Mouse (Mus musculus): ENCODE data around the gene Gm49366.
"Not testable (repeated sequence)": the region's sequence is repeated elsewhere in the genome, so short reads cannot be mapped to it uniquely, and the experiment has no call there.

The Gm49366 gene

GRCm38 (mm10) chr12:84032854-84033253 lies 5.9 kb upstream of the Gm49366 start:
- no peak for DNase-seq (ENCODE audit: low spot score)

DNA sequence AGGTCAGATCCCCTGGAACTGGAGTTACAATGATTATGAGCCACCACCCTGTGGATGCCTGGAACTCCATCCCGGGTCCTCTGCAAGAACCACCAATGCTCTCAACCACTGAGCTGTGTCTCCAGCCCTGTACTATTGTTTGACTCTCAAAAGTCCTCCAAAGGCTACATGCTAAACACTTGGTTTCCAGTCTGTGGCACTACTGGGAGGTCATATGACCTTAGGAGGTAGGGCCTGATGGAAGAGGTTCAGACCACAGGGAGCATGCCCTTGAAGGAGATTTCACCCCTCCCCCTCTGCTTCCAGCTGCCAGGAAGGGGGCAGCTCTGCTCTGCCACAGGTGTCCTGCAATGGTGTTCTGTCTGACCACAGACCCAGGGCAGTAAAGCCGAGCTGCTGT lies 5.4 kb upstream of the Gm49366 start:
- DNase-seq (ENCODE audit: low spot score), result not testable (repeated sequence)

DNA sequence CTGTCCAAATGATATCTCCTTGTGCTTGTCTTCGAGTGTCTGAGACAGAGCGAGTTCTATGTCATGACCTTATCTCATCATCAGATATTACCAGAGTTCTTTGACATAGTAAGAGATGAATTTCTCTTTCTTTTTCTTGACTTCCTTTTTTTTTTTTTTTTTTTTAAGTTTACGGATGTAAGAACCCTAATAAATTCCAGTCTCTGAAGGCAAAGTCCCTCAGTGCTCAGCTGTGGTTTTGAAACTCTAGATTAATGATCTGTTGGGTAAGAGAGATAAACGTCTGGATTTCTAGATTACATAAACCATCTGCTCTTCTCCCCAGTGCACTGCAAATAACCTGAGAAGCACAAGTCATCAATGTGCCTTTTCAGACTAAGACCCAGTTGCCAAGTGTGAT lies 4.6 kb upstream of the Gm49366 start:
- DNase-seq (ENCODE audit: low spot score), result no peak

- DNase-seq (ENCODE audit: low spot score), result not testable (repeated sequence)
Measured at GRCm38 (mm10) chr12:84038241-84038640, 494 bp upstream of the Gm49366 start, which contains the start of gene Acot4. Gene Acot4 (plus strand): TSS chr12:84038379.

DNA sequence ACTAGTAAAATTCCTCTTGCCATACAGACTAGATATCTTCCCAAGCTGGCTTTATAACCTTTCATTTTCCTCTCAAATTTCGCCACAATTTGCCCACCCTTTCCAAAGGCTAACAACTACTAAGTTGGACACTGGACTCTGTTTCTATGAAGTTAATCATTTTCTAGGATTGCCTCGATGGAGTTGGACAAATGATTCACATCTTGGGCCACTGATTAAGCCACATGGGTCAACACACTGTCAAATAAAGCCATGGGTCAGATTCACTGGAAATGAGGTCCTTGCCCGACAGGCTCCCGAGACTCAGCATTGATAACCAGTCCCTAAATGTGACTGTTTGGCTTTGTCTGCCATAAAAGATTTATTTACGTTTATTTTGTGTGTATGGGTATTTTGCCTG lies 3.5 kb downstream of the Gm49366 start:
- DNase-seq (ENCODE audit: low spot score), result no peak

GRCm38 (mm10) chr12:84044045-84044444 lies 5.3 kb downstream of the Gm49366 start:
- DNase-seq (ENCODE audit: low spot score), result no peak

DNA sequence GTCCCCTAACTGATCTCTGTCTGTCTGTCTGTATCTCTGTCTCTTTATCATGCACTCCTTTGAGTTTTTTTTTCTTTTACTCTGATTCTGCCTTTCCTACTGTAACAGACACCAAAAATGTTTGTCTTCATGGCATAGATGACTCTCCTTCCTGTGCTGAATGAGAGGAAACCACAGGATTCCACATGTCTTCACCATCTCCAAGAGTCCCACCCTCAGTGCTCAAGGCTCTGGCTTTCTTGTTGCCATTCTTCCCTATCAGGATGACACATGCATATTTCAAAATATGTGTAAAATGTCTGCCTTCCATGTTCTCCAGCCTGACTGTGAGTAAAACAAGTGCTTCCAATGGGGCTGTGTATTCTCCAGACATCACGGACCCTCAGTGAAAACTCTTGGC lies 8.2 kb downstream of the Gm49366 start:
- no peak for DNase-seq (ENCODE audit: low spot score)

DNA sequence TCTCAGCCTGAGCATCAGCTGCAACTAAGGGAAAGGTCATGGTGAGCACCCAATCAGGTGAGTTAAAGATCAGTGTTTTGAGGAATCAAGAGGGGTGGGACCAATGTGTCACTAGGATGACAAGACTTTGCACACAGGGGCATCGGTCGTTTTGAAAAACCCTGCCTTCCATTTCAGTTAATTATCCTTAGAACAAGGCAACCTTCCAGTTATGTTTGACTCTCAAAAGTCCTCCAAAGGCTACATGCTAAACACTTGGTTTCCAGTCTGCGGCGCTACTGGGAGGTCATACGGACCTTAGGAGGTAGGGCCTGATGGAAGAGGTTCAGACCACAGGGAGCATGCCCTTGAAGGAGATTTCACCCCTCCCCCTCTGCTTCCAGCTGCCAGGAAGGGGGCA lies 12.0 kb downstream of the Gm49366 start:
- not testable (repeated sequence) for DNase-seq (ENCODE audit: low spot score)

GRCm38 (mm10) chr12:84051937-84052474 lies 13.3 kb downstream of the Gm49366 start, which contains the start of gene Acot3:
Gene Acot3 (plus strand): TSS chr12:84052144.
- DNase-seq (ENCODE audit: low spot score), result no peak

- DNase-seq (ENCODE audit: low spot score), result no peak
Measured at GRCm38 (mm10) chr12:84052609-84053008, 13.9 kb downstream of the Gm49366 start.

GRCm38 (mm10) chr12:84053173-84053572 lies 14.4 kb downstream of the Gm49366 start:
- no peak for DNase-seq (ENCODE audit: low spot score)

DNA sequence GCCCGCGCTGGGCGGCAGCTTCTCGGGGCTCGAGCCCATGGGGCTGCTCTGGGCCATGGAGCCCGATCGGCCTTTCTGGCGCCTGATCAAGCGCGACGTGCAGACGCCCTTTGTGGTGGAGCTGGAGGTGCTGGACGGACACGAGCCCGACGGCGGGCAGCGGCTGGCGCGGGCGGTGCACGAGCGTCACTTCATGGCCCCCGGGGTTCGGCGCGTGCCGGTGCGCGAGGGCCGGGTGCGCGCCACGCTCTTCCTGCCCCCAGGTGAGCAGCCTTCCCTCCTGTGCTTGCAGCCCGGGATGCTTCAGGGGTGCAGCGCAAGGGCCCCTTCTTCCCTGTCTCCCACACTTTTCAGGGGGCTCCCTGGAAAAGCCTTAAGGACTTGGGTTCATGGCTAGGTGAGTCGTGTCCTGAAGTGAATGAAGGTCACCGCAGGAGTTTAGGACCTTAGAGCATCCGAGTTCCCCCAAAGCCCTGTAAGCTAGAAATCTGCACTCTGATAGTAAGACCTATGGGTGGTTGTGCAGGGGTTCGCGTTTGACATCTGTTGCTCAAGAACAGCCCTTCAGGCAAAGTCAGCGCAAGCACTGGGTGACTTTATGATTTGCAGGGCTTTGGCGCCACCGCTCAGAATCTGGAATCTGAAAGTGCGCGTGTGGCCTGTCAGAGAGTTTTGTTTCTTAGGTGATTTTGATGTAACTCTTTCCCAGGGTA lies 15.1 kb downstream of the Gm49366 start:
- no peak for DNase-seq (ENCODE audit: low spot score)

DNA sequence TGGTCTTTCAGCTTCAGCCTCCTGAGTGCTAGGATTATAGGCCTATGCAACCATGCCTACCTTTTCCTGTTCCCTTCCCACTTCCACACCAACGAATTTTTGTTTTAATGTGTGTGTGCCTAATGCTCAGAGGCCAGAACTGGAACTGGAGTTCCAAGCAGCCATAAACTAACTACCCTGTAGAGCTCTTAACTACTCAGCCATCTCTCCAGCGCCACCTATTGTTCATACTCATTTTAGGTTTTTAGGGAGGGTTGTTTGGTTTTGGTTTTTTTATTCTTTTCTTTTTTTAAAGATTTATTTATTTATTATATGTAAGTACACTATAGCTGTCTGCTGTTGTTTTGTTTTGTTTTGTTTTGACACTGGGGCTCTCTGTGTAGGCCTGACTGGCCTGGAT lies 22.2 kb downstream of the Gm49366 start:
- peak; percentile 40 for DNase-seq (ENCODE audit: low spot score)

GRCm38 (mm10) chr12:84062336-84062735 lies 23.6 kb downstream of the Gm49366 start:
- DNase-seq (ENCODE audit: low spot score), result no peak

DNA sequence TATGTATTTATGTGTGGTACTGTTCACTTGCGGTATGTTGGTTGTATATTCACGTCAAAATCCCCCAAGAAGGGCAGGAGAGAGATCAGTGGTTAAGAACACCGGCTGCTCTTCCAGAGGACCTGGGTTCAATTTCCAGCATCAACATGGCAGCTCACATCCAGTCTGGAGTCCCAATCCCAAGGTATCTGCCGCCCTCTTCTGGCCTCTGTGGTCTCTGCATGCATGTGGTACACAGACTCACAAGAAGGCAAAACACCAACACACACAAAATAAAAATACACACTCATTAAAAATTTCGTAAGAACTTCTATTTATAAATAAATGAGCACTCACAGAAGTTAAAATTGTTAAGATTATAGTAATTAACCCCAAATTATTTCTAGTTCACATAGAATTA lies 24.5 kb downstream of the Gm49366 start:
- DNase-seq (ENCODE audit: low spot score), result peak; percentile 19

- DNase-seq (ENCODE audit: low spot score), result no peak
Measured at GRCm38 (mm10) chr12:84063833-84064232, 25.1 kb downstream of the Gm49366 start.

GRCm38 (mm10) chr12:84064621-84065020 lies 25.9 kb downstream of the Gm49366 start:
- no peak for DNase-seq (ENCODE audit: low spot score)

- DNase-seq (ENCODE audit: low spot score), result no peak
Measured at GRCm38 (mm10) chr12:84067752-84068151, 29.0 kb downstream of the Gm49366 start.

GRCm38 (mm10) chr12:84068296-84068695 lies 29.6 kb downstream of the Gm49366 start:
- no peak for DNase-seq (ENCODE audit: low spot score)

DNA sequence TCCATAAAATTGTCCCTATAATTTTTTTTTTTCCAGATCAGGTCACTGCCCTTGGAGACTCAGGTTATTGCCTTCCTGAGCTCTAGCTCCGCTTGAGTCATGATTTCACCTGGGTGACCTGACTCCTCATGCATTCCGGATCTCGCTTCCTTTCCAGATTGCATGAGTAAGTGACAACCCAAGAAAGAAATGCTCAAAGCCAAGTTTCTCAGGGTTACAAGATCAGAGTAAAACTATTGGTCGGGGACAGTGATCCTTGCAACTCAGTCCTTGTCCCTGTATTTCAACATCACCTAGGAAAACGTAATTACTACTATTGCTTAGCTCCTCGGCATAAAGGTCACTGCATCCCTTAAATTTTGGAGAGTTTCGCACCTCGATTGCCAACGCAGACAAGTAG lies 30.3 kb downstream of the Gm49366 start, which contains the start of gene Acot5:
Acot5 (plus strand) TSS at position 340 of the 400 bp plus-strand sequence.
- DNase-seq (ENCODE audit: low spot score), result no peak

DNA sequence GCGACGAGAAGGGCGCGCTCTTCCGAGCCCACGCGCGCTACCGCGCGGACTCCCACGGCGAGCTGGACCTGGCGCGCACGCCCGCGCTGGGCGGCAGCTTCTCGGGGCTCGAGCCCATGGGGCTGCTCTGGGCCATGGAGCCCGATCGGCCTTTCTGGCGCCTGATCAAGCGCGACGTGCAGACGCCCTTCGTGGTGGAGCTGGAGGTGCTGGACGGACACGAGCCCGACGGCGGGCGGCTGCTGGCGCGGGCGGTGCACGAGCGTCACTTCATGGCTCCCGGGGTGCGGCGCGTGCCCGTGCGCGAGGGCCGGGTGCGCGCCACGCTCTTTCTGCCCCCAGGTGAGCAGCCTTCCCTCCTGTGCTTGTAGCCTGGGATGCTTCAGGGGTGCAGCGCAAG lies 30.8 kb downstream of the Gm49366 start:
- not testable (repeated sequence) for DNase-seq (ENCODE audit: low spot score)

DNA sequence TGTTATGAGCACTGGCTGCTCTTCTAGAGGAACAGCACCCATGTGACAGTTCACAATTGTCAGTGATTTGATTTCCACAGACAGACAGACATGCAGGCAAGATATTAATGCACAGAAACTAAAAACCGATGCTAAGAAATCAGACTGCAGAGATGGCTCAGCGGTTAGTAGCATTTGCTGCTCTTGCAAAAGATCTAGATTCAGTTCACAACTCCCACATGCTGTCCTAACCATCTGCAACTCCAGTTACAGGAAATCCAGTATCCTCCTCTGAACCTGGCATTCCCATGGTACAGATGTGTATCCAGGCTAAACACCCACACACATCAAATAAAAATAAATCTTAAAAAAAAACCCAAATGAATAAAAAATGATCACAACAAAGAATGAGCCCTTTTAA lies 33.0 kb downstream of the Gm49366 start:
- no peak for DNase-seq (ENCODE audit: low spot score)

DNA sequence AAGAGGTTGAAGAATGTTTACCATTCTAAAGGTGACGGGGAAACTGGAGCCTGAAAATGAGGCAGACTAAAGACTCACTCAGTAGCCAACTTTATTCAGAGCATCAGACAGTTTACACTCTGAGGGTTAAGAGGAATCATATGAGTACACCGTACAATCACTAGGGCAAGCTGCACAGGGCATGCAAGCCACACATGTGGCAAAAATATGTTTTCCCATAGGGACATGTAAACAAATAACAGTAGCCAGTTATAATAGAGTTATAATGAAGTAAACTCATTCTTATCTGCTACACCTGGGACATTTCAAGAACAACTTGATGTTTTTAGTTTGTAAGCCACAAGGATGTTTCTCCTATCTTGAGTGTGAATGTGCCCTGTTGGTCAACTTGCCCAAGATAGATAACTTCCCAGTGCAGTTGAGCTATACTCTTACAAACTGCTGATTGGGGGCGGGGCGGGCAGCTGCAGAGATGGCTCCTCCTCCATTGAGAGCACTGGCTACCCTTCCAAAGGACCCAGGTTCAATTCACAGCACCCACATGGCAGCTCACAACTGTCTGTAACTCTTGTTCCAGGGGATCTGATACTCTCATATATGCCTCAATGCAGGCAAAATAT lies 38.7 kb downstream of the Gm49366 start:
- no peak for DNase-seq (ENCODE audit: low spot score)
